Mouse (Mus musculus) intestine, embryonic 14.5 days (tissue): Measurements from ENCODE around the gene Slc27a1. TPM values are rescaled to one million over a fixed set of nuclear protein-coding genes. Genes with fewer than 3 reads are reported as not detected.
"Not testable (repeated sequence)": the region's sequence is repeated elsewhere in the genome, so short reads cannot be mapped to it uniquely, and the experiment has no call there.

Experiments used
- ATAC-seq: fragments of 200-750 bp; cut with Nextera tagmentation; replicated peaks from 2 replicates; pipeline ENCODE4 v1.8.0; 2017; ENCODE audit warnings: low read depth, moderate number of reproducible peaks, moderate TSS enrichment, moderate library complexity; ENCODE audit not compliant: low FRiP score, low TSS enrichment
- DNase-seq: peaks from one replicate; pipeline ENCODE4 v3.0.0-alpha.2; 2018; ENCODE audit warnings: low spot score
- H3K27ac ChIP-seq: fragments of 300-500 bp; sonication (generic); 2 replicates; pipeline ENCODE4 v1.5.1; 2014; ENCODE audit warnings: low read depth, mild to moderate bottlenecking, control low read depth
- H3K27me3 ChIP-seq: fragments of 300-500 bp; sonication (generic); replicated peaks from 2 replicates; pipeline ENCODE4 v1.6.1; 2014; ENCODE audit warnings: low read length, control low read depth; ENCODE audit not compliant: control insufficient read depth, insufficient read depth
- H3K36me3 ChIP-seq: fragments of 300-500 bp; sonication (generic); 2 replicates; pipeline ENCODE4 v1.6.1; 2014; ENCODE audit warnings: low read length, control low read depth; ENCODE audit not compliant: control insufficient read depth, insufficient read depth
- H3K4me1 ChIP-seq: fragments of 300-500 bp; sonication (generic); replicated peaks from 2 replicates; pipeline ENCODE4 v1.6.1; 2014; ENCODE audit warnings: low read length, control low read depth, mixed read lengths; ENCODE audit not compliant: control insufficient read depth, insufficient read depth
- H3K4me2 ChIP-seq: fragments of 300-500 bp; sonication (generic); 2 replicates; pipeline ENCODE4 v1.6.1; 2014; ENCODE audit warnings: low read length
- H3K4me3 ChIP-seq: fragments of 300-500 bp; sonication (generic); 2 replicates; pipeline ENCODE4 v1.5.1; 2014; ENCODE audit warnings: low read depth, low read length, control low read depth, mixed read lengths
- H3K9ac ChIP-seq: fragments of 300-500 bp; sonication (generic); 2 replicates; pipeline ENCODE4 v1.6.1; 2014; ENCODE audit warnings: mild to moderate bottlenecking, low read length
- H3K9me3 ChIP-seq: fragments of 300-500 bp; sonication (generic); 2 replicates; pipeline ENCODE4 v1.6.1; 2016; ENCODE audit warnings: low read length, control low read depth; ENCODE audit not compliant: control insufficient read depth
- WGBS: fragments of 180-500 bp; shearing (Covaris S2); extraction: QIAGEN DNeasy Blood & Tissue Kit; methylation state at CpG from one replicate; pipeline ENCODE4 v1.1.7; 2014; 5-methylcytosine and 5-hydroxymethylcytosine counted together
- polyA plus RNA-seq: library from polyadenylated mRNA; unstranded; fragments of >200 nt; fragmentation: Nextera tagmentation; extraction: Ambion mirVana; gene quantifications from 2 replicates; pipeline ENCODE4 v1.2.1, GENCODE M21; 2014

The Slc27a1 gene
- polyA plus RNA-seq = 15.8 and 20.0 TPM in 2 replicates

- peak within 1 kb of the TSS; percentile 50 for H3K4me3 ChIP-seq
- no peaks in the 10 kb centered on the region for H3K36me3 ChIP-seq
- H3K4me1 ChIP-seq = peaks cover 6% of the 10 kb centered on the region; the same call in 1 of the 2 replicates
- peaks cover 12% of the 10 kb centered on the region for H3K27me3 ChIP-seq
- WGBS = 16% methylated on average over 13 of the region's 13 CpGs
- no peak for ATAC-seq
- no peak for DNase-seq
- peaks cover 6% of the 10 kb centered on the region; the same call in 1 of the 2 replicates for H3K9me3 ChIP-seq
- peak within 1 kb of the TSS; percentile 36 for H3K9ac ChIP-seq
- H3K27ac ChIP-seq = peak within 1 kb of the TSS; percentile 52; the same call in 1 of the 2 replicates
- H3K4me2 ChIP-seq = peak within 1 kb of the TSS; percentile 82
Measured at GRCm38 (mm10) chr8:71568387-71568937, at the start of gene Slc27a1. Gene Slc27a1 (plus strand): TSS chr8:71568882.

GRCm38 (mm10) chr8:71519037-71519825 is 49.5 kb upstream of the Slc27a1 start:
- H3K27ac ChIP-seq, ATAC-seq, H3K9ac ChIP-seq, H3K27me3 ChIP-seq, H3K4me3 ChIP-seq, H3K36me3 ChIP-seq, H3K9me3 ChIP-seq, H3K4me1 ChIP-seq, H3K4me2 ChIP-seq: not testable (repeated sequence)
- peak; percentile 82 for DNase-seq
- WGBS = 46% methylated on average over 8 of the region's 10 CpGs

- H3K4me2 ChIP-seq = no peak overlapping the region; the same call in 1 of the 2 replicates
- H3K27ac ChIP-seq = no peak overlapping the region
- H3K9ac ChIP-seq = no peak overlapping the region
- H3K27me3 ChIP-seq = peaks cover 25% of the 10 kb centered on the region
- peak; percentile 73 for ATAC-seq
- H3K4me1 ChIP-seq = 0 out of 2 replicates have a peak, but pooled peaks cover 8% of the 10 kb centered on the region
- H3K36me3 ChIP-seq = no peaks in the 10 kb centered on the region
- H3K9me3 ChIP-seq = no peaks in the 10 kb centered on the region
- WGBS = 5% methylated on average over 17 of the region's 17 CpGs
- no peak overlapping the region for H3K4me3 ChIP-seq
- DNase-seq = peak; percentile 97
Measured at GRCm38 (mm10) chr8:71521634-71522033, 47.0 kb upstream of the Slc27a1 start.

GRCm38 (mm10) chr8:71525226-71526050 is 43.2 kb upstream of the Slc27a1 start, which contains the start of gene Ccdc194:
Gene Ccdc194 (minus strand): TSS chr8:71525711.
- no peak within 1 kb of the TSS for H3K9ac ChIP-seq
- H3K4me2 ChIP-seq = peak within 1 kb of the TSS; percentile 33
- H3K27ac ChIP-seq = peak within 1 kb of the TSS; percentile 3; the same call in 1 of the 2 replicates
- ATAC-seq = no peak
- peak within 1 kb of the TSS; percentile 15; the same call in 1 of the 2 replicates for H3K4me3 ChIP-seq
- no peaks in the 10 kb centered on the region for H3K9me3 ChIP-seq
- 0 out of 2 replicates have a peak, but pooled peaks cover 8% of the 10 kb centered on the region for H3K4me1 ChIP-seq
- no peak for DNase-seq
- peaks cover 29% of the 10 kb centered on the region for H3K27me3 ChIP-seq
- no peaks in the 10 kb centered on the region for H3K36me3 ChIP-seq
- WGBS = 12% methylated on average over 44 of the region's 46 CpGs

GRCm38 (mm10) chr8:71526272-71526671 is 42.4 kb upstream of the Slc27a1 start:
- H3K27ac ChIP-seq = peak overlapping the region; percentile 3; the same call in 1 of the 2 replicates
- WGBS = 15% methylated on average over 6 of the region's 6 CpGs
- no peaks in the 10 kb centered on the region for H3K9me3 ChIP-seq
- H3K36me3 ChIP-seq = no peaks in the 10 kb centered on the region
- peaks cover 27% of the 10 kb centered on the region for H3K27me3 ChIP-seq
- no peak overlapping the region for H3K4me2 ChIP-seq
- no peak for DNase-seq
- H3K9ac ChIP-seq = no peak overlapping the region
- 0 out of 2 replicates have a peak, but pooled peaks cover 7% of the 10 kb centered on the region for H3K4me1 ChIP-seq
- no peak for ATAC-seq
- H3K4me3 ChIP-seq = no peak overlapping the region

- H3K4me3 ChIP-seq = no peak overlapping the region
- no peak overlapping the region for H3K4me2 ChIP-seq
- H3K27me3 ChIP-seq = peaks cover 27% of the 10 kb centered on the region
- H3K36me3 ChIP-seq = no peaks in the 10 kb centered on the region
- DNase-seq (no peak), ATAC-seq (no peak)
- no peaks in the 10 kb centered on the region for H3K9me3 ChIP-seq
- no peak overlapping the region for H3K27ac ChIP-seq
- WGBS = 65% methylated on average over 3 of the region's 3 CpGs
- H3K9ac ChIP-seq = no peak overlapping the region
- 0 out of 2 replicates have a peak, but pooled peaks cover 2% of the 10 kb centered on the region for H3K4me1 ChIP-seq
Measured at GRCm38 (mm10) chr8:71527162-71527870, 41.4 kb upstream of the Slc27a1 start.

GRCm38 (mm10) chr8:71528362-71529073 is 40.2 kb upstream of the Slc27a1 start:
- H3K4me2 ChIP-seq = no peak overlapping the region
- H3K36me3 ChIP-seq = no peaks in the 10 kb centered on the region
- H3K4me3 ChIP-seq = no peak overlapping the region
- 78% methylated on average over 11 of the region's 11 CpGs for WGBS
- no peak overlapping the region for H3K9ac ChIP-seq
- H3K27me3 ChIP-seq = peaks cover 30% of the 10 kb centered on the region
- ATAC-seq (no peak), DNase-seq (no peak)
- 0 out of 2 replicates have a peak, but pooled peaks cover 2% of the 10 kb centered on the region for H3K4me1 ChIP-seq
- H3K9me3 ChIP-seq = no peaks in the 10 kb centered on the region
- H3K27ac ChIP-seq = peak overlapping the region; percentile 57
